Mouse (Mus musculus) E14TG2a.4 (cell line): ENCODE data around the gene Mipol1.
"Not testable (repeated sequence)": the region's sequence is repeated elsewhere in the genome, so short reads cannot be mapped to it uniquely, and the experiment has no call there.

Experiments
- H3K27me3 ChIP-seq: 2 replicates; pipeline ENCODE4 v1.6.1; 2014; ENCODE audit warnings: low read length, control low read depth; ENCODE audit not compliant: insufficient read depth
- H3K36me3 ChIP-seq: 2 replicates; pipeline ENCODE4 v1.6.1; 2014; ENCODE audit warnings: low read length, control low read depth; ENCODE audit not compliant: insufficient read depth
- H3K4me1 ChIP-seq: replicated peaks from 2 replicates; pipeline ENCODE4 v1.6.1; 2014; ENCODE audit warnings: low read depth, low read length, control low read depth
- H3K4me3 ChIP-seq: replicated peaks from 2 replicates; pipeline ENCODE4 v1.5.1; 2014; ENCODE audit warnings: mild to moderate bottlenecking, low read length
- H3K9me3 ChIP-seq: 2 replicates; pipeline ENCODE4 v1.6.1; 2014; ENCODE audit warnings: low read length, control low read depth
- CTCF ChIP-seq: conservative IDR thresholded peaks from 2 replicates; pipeline ENCODE4 v1.5.1; 2014; ENCODE audit warnings: low read length
- NANOG ChIP-seq: IDR thresholded peaks from 2 replicates; pipeline ENCODE4 v1.6.1; 2014; ENCODE audit warnings: borderline replicate concordance, low read length, mixed read lengths
- POU5F1 ChIP-seq: IDR thresholded peaks from 2 replicates; pipeline ENCODE4 v1.6.1; 2014; ENCODE audit warnings: low read length, borderline replicate concordance

Gene Mipol1

GRCm38 (mm10) chr12:57428243-57428642 is 198.0 kb downstream of the Mipol1 start:
- Histone ChIP-seq H3K4me3 (no peak overlapping the region), H3K9me3 (no peaks in the 10 kb centered on the region), H3K4me1 (no peaks in the 10 kb centered on the region), H3K27me3 (no peaks in the 10 kb centered on the region), H3K36me3 (no peaks in the 10 kb centered on the region)
- TF ChIP-seq CTCF (no peak), POU5F1 (no peak), NANOG (no peak)

GRCm38 (mm10) chr12:57428767-57429166 is 198.5 kb downstream of the Mipol1 start:
- no peaks in the 10 kb centered on the region for H3K9me3 ChIP-seq

GRCm38 (mm10) chr12:57436939-57437659 is 206.9 kb downstream of the Mipol1 start:
- H3K4me1 ChIP-seq, H3K27me3 ChIP-seq, H3K36me3 ChIP-seq, H3K9me3 ChIP-seq, H3K4me3 ChIP-seq: not testable (repeated sequence)

More at GRCm38 (mm10) chr12:57428767-57429166, 198.5 kb downstream of the Mipol1 start:
- Histone ChIP-seq H3K27me3 (no peaks in the 10 kb centered on the region), H3K36me3 (no peaks in the 10 kb centered on the region), H3K4me3 (no peak overlapping the region), H3K4me1 (no peaks in the 10 kb centered on the region)
- TF ChIP-seq NANOG (no peak), CTCF (no peak), POU5F1 (no peak)

- Histone ChIP-seq H3K9me3 (no peaks in the 10 kb centered on the region), H3K4me3 (no peak overlapping the region), H3K4me1 (no peaks in the 10 kb centered on the region), H3K36me3 (no peaks in the 10 kb centered on the region), H3K27me3 (no peaks in the 10 kb centered on the region)
- TF ChIP-seq POU5F1, result no peak
- TF ChIP-seq CTCF, result no peak
- no peak for TF ChIP-seq NANOG
Observed at GRCm38 (mm10) chr12:57444281-57444903, 214.2 kb downstream of the Mipol1 start.

- Histone ChIP-seq H3K36me3 (no peaks in the 10 kb centered on the region), H3K9me3 (no peaks in the 10 kb centered on the region), H3K4me1 (no peaks in the 10 kb centered on the region), H3K27me3 (no peaks in the 10 kb centered on the region), H3K4me3 (no peak overlapping the region)
- no peak for TF ChIP-seq POU5F1
- TF ChIP-seq NANOG, result no peak
- TF ChIP-seq CTCF, result no peak
Observed at GRCm38 (mm10) chr12:57447331-57447730, 217.1 kb downstream of the Mipol1 start.

GRCm38 (mm10) chr12:57449299-57449698 is 219.1 kb downstream of the Mipol1 start:
- H3K4me1 ChIP-seq, result no peaks in the 10 kb centered on the region
- no peaks in the 10 kb centered on the region for H3K9me3 ChIP-seq
- TF ChIP-seq POU5F1 (no peak), CTCF (no peak), NANOG (no peak)
- H3K36me3 ChIP-seq, result no peaks in the 10 kb centered on the region
- no peak overlapping the region for H3K4me3 ChIP-seq
- no peaks in the 10 kb centered on the region for H3K27me3 ChIP-seq

- H3K36me3 ChIP-seq, result no peaks in the 10 kb centered on the region
- TF ChIP-seq CTCF (no peak), POU5F1 (no peak), NANOG (no peak)
- no peak overlapping the region for H3K4me3 ChIP-seq
- no peaks in the 10 kb centered on the region for H3K4me1 ChIP-seq
- no peaks in the 10 kb centered on the region for H3K27me3 ChIP-seq
- no peaks in the 10 kb centered on the region for H3K9me3 ChIP-seq
Observed at GRCm38 (mm10) chr12:57450017-57450583, 219.9 kb downstream of the Mipol1 start.

- no peaks in the 10 kb centered on the region for H3K9me3 ChIP-seq
Observed at GRCm38 (mm10) chr12:57456911-57457310, 226.7 kb downstream of the Mipol1 start.

GRCm38 (mm10) chr12:57457339-57457738 is 227.1 kb downstream of the Mipol1 start:
- TF ChIP-seq CTCF (no peak), NANOG (no peak), POU5F1 (no peak)
- Histone ChIP-seq H3K4me3 (no peak overlapping the region), H3K36me3 (no peaks in the 10 kb centered on the region), H3K27me3 (no peaks in the 10 kb centered on the region), H3K9me3 (no peaks in the 10 kb centered on the region), H3K4me1 (peaks cover 12% of the 10 kb centered on the region)

More at GRCm38 (mm10) chr12:57456911-57457310, 226.7 kb downstream of the Mipol1 start:
- no peak overlapping the region for H3K4me3 ChIP-seq
- peaks cover 12% of the 10 kb centered on the region for H3K4me1 ChIP-seq
- H3K27me3 ChIP-seq, result no peaks in the 10 kb centered on the region
- no peak for TF ChIP-seq POU5F1
- no peak for TF ChIP-seq CTCF
- no peak for TF ChIP-seq NANOG
- no peaks in the 10 kb centered on the region for H3K36me3 ChIP-seq
